Mouse (Mus musculus) right cerebral cortex, postnatal 36 days (tissue): ENCODE results near the gene Ypel4.
A peak's percentile ranks its signal among the peaks of the same experiment; 100 is the strongest.

ENCODE experiments used
- DNase-seq, 2 experiments: peaks; one replicate each; pipeline ENCODE4 v3.0.0; 2022; ENCODE audit warnings: low spot score in 2 of 2, mixed read lengths in 1 of 2

Ypel4 gene

GRCm38 (mm10) chr2:84733579-84734300 lies at the start of gene Ypel4:
Gene Ypel4 (plus strand): TSS chr2:84734058.
- DNase-seq: peak; percentile 71 to 77

DNA sequence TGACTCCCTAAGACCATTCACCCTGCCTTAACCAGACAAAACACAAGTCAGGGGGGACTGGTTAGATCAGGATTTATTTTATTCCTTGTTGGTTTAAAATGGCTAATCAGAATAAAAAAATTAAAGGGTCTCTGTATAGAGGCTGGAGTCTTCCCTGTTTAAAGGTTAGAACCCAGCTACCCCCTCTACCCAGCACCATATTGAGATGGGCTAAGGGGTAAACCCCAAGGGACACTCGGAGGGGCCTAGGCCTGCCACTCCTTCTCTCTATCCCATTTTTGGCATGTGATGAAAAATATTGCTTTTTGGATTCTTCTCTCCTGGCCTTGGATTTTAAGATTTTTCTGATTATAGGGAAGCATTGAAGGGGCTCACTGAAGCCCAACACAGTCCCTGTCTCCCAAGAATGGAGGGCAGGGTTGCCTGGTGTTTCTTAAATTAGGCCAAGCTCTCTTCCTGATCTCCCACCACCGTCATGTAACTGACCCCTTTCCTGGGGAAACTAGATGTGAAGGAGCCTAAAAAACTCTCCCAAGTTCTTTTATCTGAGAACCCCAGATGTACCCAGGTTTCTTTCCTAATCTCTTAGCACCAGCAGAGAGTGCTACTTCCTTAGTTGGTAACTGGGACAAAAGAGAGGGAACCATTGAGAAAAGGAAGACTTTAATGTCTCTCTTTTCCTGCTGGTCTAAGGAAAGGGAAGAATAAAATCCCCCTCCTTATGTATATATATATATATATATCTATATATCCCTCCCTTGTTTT lies 45.6 kb upstream of the Ypel4 start:
- DNase-seq: no peak

DNA sequence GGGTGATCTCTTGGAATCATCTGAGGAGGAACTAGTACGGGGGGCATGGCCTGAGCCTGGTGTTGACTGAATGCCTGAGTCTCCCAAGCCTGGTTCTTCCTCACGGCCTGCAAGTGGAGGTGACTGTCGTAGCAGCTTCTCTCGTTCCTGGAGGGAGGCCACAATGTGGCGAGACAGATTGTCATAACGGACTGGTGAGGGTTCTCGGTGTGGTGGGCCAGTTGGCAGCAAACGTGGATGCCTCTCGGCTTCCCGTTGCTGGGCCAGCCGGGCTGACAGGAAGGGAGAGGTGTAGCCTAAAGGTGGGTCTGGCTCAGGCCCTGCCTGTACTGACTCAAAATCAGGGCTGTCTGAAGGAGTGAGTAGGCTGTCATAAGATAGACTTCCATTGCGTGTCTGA lies 43.8 kb upstream of the Ypel4 start:
- DNase-seq: no peak

DNA sequence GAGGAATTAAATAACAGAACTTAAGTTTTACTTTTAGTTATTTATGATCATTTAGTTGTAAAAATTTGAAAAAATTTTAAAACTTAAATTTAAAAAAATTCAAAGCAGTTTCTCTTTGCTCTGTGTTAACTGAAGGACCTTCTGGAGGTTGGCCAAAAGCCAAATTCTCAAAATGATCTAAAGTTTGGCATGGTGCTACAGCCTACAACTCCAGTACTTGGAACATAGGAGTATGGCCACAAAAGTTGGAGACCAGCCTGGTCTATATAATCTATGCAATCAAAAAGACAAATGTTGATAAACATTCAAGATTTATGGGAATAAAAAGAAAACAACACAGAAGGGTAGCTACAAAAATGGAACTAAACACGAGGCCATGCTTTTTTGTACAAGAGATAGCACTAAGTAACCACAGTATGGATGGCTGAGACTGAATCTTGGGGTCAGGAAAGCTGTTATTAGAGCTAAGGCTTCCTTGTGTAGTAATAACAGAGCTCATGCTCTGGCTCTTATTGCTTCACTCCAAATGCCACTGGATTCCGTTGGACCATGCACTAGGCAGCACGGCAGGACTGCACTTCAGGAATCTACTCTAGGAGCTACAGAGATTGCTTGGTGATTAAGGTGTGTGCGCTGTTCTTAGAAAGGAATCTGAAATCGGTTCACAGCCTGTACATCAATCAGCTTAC lies 38.7 kb upstream of the Ypel4 start:
- DNase-seq: no peak

DNA sequence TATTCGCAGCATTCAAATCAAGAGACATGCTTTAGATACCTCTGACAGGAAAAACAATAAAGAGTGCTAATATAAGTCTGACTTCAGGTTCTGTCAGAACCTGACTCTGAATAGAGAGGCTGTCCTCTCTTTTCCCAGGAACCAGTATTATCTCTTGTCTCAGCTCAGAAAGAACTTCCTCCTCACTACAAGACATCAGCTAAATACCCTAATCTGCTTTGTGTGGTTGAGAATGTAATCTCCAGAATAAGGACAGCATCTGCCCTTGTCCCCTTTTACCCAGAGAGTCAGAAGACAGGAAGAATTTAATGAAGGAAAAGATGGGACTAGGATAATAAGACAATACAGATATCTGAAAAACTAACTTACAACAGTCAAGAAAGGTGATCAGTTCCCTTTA lies 30.4 kb upstream of the Ypel4 start:
- DNase-seq: no peak

- no peak for DNase-seq
Measured at GRCm38 (mm10) chr2:84704329-84704728, 29.5 kb upstream of the Ypel4 start.

DNA sequence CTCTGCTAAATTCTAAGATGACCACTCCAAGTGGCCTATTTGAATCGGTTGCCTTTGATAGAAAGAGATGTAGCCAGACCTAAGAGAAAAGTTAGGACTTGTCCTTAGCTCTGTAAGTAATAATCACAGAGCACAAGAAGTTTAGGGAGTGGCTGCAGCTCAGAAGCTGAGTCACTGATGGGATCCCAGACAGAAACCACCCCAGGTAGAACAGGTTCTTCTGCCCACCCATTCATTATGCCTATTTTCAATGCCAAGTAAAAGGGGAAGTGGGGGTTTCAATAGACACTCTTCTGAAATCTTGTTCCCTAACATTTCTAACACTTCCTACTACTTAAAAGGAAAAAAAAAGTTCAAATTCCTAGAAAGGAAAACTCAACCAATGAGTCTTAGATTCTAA lies 28.6 kb upstream of the Ypel4 start:
- no peak for DNase-seq

DNA sequence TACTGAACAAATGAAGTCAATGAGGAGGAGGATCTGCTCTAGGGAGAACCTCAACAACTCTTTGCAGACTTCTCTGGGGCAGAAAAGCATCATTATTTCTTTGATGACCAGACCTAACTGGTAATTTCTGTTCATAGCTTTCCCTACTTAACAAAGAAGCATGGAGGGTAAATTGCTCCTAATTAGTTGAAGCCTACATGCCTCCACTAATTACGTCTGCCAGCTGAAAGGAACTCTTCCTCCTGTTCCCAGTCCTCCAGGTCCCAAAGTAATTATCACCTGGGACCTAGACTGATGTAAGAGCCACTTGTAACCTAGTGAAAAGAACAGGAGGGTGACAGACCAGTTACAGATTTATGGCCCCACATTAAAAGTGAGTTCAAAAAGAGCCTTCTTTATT lies 26.3 kb upstream of the Ypel4 start:
- DNase-seq: no peak

DNA sequence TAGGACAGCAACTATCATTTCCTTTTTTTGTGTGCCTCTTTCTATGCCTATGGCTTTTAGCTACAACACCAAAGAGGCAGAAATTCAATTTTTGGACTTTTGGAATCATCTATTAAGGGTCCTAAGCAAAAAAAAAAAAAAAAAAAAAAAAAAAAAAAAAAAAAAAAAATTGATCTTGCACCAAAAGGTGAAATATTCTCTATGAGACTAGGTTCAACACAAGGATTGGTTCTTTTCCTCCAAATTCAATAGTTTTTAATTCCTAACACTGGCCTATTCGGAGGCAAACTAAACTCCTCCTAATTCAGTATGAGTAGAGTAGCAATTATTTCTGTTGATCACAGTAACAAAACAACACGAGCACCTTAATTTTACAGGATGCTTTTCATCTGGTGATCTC lies 22.0 kb upstream of the Ypel4 start:
- DNase-seq: no peak

GRCm38 (mm10) chr2:84714422-84714810 lies 19.4 kb upstream of the Ypel4 start:
- DNase-seq: peak in 1 of 2 experiments; percentile 25

DNA sequence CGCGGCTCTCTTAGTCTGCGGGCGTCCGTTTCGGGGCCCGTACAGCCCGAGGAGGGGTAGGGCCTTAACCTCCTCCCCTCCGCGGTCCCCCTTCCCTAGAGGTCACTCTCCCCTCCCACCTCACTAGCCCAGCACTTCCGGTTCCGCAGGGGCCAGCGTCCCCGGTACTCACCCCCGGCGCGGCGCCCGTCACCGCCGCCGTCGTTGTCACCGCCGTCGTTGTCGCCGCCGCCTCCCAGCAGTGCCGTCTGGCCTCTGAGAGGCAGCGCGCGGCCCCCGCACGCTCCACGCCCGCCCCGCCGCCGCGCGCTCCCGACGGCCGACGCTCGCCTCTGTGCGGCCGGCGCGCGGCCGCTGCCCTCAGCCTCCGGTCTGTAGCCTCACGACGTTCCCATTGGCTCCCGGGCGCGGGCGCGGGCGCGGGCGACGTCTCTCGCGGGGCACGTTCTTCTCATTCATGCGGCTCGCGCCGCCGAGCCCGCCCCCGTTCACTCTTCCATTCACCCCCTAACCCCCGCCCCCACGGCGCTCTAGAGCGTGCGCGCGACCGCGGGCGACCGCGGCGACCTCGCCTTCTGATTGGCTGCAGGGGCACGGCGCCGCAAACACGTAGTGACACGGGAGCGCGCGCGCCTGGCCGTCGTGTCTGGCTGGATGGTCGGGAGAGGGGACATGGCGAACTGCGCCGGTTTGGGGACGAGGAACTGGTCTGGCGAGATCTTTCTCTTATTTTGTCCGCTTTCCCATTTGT lies 18.9 kb upstream of the Ypel4 start, which contains the start of gene Zdhhc5:
TSS of gene Zdhhc5 (minus strand) at position 370 of the 751 bp plus-strand sequence.
- DNase-seq: peak; percentile 97 to 98

GRCm38 (mm10) chr2:84715562-84716361 lies 18.1 kb upstream of the Ypel4 start:
- DNase-seq: peak; percentile 86 to 93

- DNase-seq: no peak
Measured at GRCm38 (mm10) chr2:84716423-84717355, 17.2 kb upstream of the Ypel4 start.

DNA sequence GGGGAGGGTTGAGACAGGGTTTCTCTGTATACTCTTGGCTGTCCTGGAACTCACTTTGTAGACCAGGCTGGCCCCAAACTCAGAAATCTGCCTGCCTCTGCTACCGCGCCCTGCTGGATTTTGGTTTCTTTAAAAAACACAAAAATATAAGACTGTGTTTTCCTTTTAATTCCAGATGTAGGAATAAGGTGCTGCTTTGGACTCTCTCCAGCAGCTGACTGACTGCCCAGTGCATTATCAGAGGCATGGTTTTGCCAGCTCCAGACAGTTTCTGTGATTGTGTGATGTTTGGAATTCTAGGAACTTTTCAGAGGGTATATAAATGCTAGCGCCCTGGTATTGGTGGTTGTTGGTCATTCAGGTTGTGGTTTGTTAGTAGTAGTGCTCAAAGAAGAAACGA lies 16.5 kb upstream of the Ypel4 start:
- no peak for DNase-seq

DNA sequence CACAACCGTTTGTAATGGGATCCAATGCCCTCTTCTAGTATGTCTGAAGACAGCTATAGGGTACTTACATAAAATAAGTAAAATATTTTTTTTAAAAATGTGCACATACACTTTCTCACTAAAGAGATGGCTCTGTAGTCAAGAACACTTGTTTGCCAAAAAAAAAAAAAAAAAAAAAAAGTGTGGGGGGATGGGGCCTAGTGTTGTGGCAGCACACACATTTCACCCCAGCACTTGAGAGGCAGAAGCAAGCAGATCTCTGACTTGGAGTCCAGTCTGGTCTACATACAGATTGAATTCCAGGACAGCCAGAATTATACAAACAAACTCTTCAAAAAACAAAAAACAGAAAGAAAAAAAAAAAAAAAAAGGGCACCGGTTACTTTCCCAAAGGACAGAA lies 13.1 kb upstream of the Ypel4 start:
- DNase-seq: no peak

DNA sequence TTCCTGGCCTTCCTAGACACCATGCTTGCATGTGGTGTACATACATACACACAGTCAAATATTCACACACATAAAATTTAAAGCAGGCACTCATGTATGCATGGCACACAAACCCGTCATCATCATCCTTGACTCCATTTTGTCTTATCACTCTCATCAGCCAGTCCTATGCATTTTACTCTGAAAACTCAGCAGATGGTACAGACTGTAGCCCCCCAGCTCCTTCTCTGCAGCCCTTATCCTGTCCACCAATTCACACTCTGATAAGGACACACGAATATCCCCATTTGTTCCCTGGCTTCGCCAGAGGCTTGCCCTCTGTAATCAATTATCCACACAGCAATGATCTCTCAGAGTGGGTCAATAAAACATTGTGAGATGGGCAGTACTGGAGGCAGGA lies 12.7 kb upstream of the Ypel4 start:
- no peak for DNase-seq

- no peak for DNase-seq
Measured at GRCm38 (mm10) chr2:84723856-84724255, 10.0 kb upstream of the Ypel4 start.

- no peak for DNase-seq
Measured at GRCm38 (mm10) chr2:84725770-84726169, 8.1 kb upstream of the Ypel4 start.

DNA sequence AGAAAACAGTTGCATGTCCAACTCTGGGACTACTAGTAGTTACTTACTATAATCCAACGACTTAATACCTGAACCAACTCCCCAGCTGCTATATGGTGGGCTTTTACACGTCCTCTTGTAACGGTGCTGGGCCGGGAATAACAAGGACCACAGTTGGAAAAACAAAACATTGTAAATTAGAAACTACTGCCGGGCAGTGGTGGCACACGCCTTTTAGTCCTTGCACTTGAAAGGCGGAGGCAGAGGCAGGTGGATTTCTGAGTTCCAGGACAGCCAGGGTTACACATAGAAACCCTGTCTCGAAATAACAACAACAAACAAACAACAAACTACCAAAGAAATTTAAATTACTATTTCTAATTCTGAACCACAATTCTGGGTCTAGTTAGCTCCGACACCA lies 7.1 kb upstream of the Ypel4 start:
- no peak for DNase-seq
